Mouse (Mus musculus) heart, embryonic 11.5 days (tissue): Measurements from ENCODE around the gene Slc7a9. TPM values are rescaled to one million over a fixed set of nuclear protein-coding genes. Genes with fewer than 3 reads are reported as not detected.

ENCODE experiments used
- ATAC-seq: fragments of 200-750 bp; cut with Nextera tagmentation; replicated peaks from 2 replicates; pipeline ENCODE4 v1.8.0; 2017; ENCODE audit warnings: moderate library complexity; ENCODE audit not compliant: insufficient number of reproducible peaks, low FRiP score, low TSS enrichment
- H3K27ac ChIP-seq: fragments of 300-500 bp; sonication (generic); 2 replicates; pipeline ENCODE4 v1.5.1; 2014; ENCODE audit warnings: mild to moderate bottlenecking, low read depth, low read length
- H3K27me3 ChIP-seq: fragments of 300-500 bp; sonication (generic); 2 replicates; pipeline ENCODE4 v1.6.1; 2014; ENCODE audit warnings: mild to moderate bottlenecking, low read length, mixed read lengths; ENCODE audit not compliant: control insufficient read depth, insufficient read depth
- H3K36me3 ChIP-seq: fragments of 300-500 bp; sonication (generic); 2 replicates; pipeline ENCODE4 v1.6.1; 2014; ENCODE audit warnings: mild to moderate bottlenecking, low read length, moderate library complexity, mixed read lengths; ENCODE audit not compliant: control insufficient read depth, insufficient read depth
- H3K4me1 ChIP-seq: fragments of 300-500 bp; sonication (generic); 2 replicates; pipeline ENCODE4 v1.6.1; 2014; ENCODE audit warnings: low read length; ENCODE audit not compliant: control insufficient read depth, insufficient read depth
- H3K4me2 ChIP-seq: fragments of 300-500 bp; sonication (generic); 2 replicates; pipeline ENCODE4 v1.6.1; 2014; ENCODE audit warnings: mild to moderate bottlenecking, moderate library complexity
- H3K4me3 ChIP-seq: fragments of 300-500 bp; sonication (generic); 2 replicates; pipeline ENCODE4 v1.5.1; 2014; ENCODE audit warnings: low read depth, low read length
- H3K9ac ChIP-seq: fragments of 300-500 bp; sonication (generic); 2 replicates; pipeline ENCODE4 v1.6.1; 2014; ENCODE audit warnings: mild to moderate bottlenecking, low read depth, low read length, moderate library complexity
- H3K9me3 ChIP-seq: fragments of 300-500 bp; sonication (generic); replicated peaks from 2 replicates; pipeline ENCODE4 v1.6.1; 2016; ENCODE audit warnings: low read length; ENCODE audit not compliant: control insufficient read depth
- WGBS: fragments of 180-500 bp; shearing (Covaris S2); extraction: QIAGEN DNeasy Blood & Tissue Kit; methylation state at CpG from one replicate; pipeline ENCODE4 v1.1.7; 2014; ENCODE audit not compliant: insufficient replicate concordance; 5-methylcytosine and 5-hydroxymethylcytosine counted together
- polyA plus RNA-seq: library from polyadenylated mRNA; unstranded; fragments of >200 nt; fragmentation: Nextera tagmentation; extraction: Ambion mirVana; gene quantifications from 2 replicates; pipeline ENCODE4 v1.2.1, GENCODE M21; 2014

The Slc7a9 gene
- polyA plus RNA-seq, 1 experiment from 2014 or later, result 0.66 TPM

- no peak for ATAC-seq
- WGBS, result 47% methylated on average over 4 of the region's 4 CpGs
- Histone ChIP-seq H3K4me3 (no peak overlapping the region), H3K27me3 (no peaks in the 10 kb centered on the region), H3K9me3 (no peaks in the 10 kb centered on the region; the same call in 1 of the 2 replicates), H3K9ac (no peak overlapping the region), H3K4me1 (0 out of 2 replicates have a peak, but pooled peaks cover 4% of the 10 kb centered on the region), H3K4me2 (no peak overlapping the region), H3K27ac (no peak overlapping the region), H3K36me3 (no peaks in the 10 kb centered on the region)
Measured at GRCm38 (mm10) chr7:35447501-35447900, 1.1 kb upstream of the Slc7a9 start.

- Histone ChIP-seq H3K4me3 (no peak overlapping the region), H3K27me3 (no peaks in the 10 kb centered on the region), H3K36me3 (no peaks in the 10 kb centered on the region), H3K4me2 (no peak overlapping the region), H3K9me3 (no peaks in the 10 kb centered on the region), H3K9ac (no peak overlapping the region), H3K27ac (no peak overlapping the region), H3K4me1 (0 out of 2 replicates have a peak, but pooled peaks cover 4% of the 10 kb centered on the region)
- no peak for ATAC-seq
- WGBS, result 59% methylated on average over 7 of the region's 7 CpGs
Measured at GRCm38 (mm10) chr7:35448867-35449266, 271 bp downstream of the Slc7a9 start.

GRCm38 (mm10) chr7:35456091-35456814, 7.7 kb downstream of the Slc7a9 start:
- Histone ChIP-seq H3K27me3 (no peaks in the 10 kb centered on the region), H3K4me3 (no peak overlapping the region), H3K4me1 (0 out of 2 replicates have a peak, but pooled peaks cover 3% of the 10 kb centered on the region), H3K9ac (no peak overlapping the region), H3K36me3 (no peaks in the 10 kb centered on the region), H3K9me3 (no peaks in the 10 kb centered on the region), H3K27ac (no peak overlapping the region), H3K4me2 (no peak overlapping the region)
- 70% methylated on average over 4 of the region's 4 CpGs for WGBS
- no peak for ATAC-seq

DNA sequence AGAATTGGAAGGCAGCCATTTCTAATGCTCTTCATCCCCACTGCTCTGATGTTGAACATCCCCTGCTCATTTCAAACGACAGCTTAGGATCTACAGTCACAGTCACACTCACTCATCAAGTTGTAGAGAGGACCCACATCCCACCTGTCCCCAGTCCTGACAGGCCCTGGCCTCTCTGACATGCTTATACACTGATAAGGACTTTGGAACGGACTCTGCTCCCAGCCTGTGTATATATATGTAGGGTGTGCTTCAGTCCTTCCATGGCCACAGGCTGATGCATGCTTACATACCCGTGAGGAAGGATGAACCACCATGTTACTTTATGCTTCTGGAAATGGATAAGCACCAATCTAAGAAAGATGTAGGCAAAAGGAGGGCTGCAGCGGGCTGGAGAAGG, 12.4 kb downstream of the Slc7a9 start:
- Histone ChIP-seq H3K27ac (no peak overlapping the region), H3K27me3 (no peaks in the 10 kb centered on the region), H3K4me1 (0 out of 2 replicates have a peak, but pooled peaks cover 3% of the 10 kb centered on the region), H3K9me3 (no peaks in the 10 kb centered on the region), H3K4me2 (no peak overlapping the region), H3K36me3 (no peaks in the 10 kb centered on the region), H3K4me3 (no peak overlapping the region), H3K9ac (no peak overlapping the region)
- no peak for ATAC-seq
- 63% methylated on average over 4 of the region's 4 CpGs for WGBS

- WGBS, result 73% methylated on average over 5 of the region's 5 CpGs
- Histone ChIP-seq H3K4me3 (no peak overlapping the region), H3K27ac (no peak overlapping the region), H3K9ac (no peak overlapping the region), H3K4me1 (no peaks in the 10 kb centered on the region), H3K4me2 (no peak overlapping the region), H3K36me3 (no peaks in the 10 kb centered on the region), H3K9me3 (no peaks in the 10 kb centered on the region), H3K27me3 (no peaks in the 10 kb centered on the region)
- no peak for ATAC-seq
Measured at GRCm38 (mm10) chr7:35465027-35465426, 16.4 kb downstream of the Slc7a9 start.

DNA sequence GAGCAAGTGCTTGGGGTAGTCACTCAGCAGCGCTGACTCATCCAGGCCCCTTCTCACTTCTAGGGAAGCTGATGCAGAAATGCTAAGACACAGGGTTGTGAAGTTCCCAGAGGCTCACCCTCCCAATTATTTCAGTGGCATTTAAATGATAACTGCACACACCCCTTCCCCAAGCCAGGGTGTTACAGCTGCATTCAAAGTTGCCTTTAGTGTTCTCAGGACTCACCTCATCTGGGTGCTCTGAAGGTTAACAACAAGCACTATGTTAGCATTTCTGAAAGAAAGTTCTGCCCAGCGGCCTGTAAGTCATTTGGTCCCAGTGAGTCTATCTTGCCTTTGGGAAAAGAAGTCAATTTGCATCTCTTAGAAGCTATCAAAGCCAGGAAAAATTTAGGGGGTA, 19.3 kb downstream of the Slc7a9 start:
- 61% methylated on average over 2 of the region's 2 CpGs for WGBS
- Histone ChIP-seq H3K27ac (no peak overlapping the region), H3K9ac (no peak overlapping the region), H3K9me3 (no peaks in the 10 kb centered on the region), H3K4me3 (no peak overlapping the region), H3K4me1 (no peaks in the 10 kb centered on the region), H3K27me3 (no peaks in the 10 kb centered on the region), H3K4me2 (no peak overlapping the region), H3K36me3 (no peaks in the 10 kb centered on the region)
- ATAC-seq, result no peak

- ATAC-seq, result no peak
- Histone ChIP-seq H3K4me3 (no peak overlapping the region), H3K4me1 (no peaks in the 10 kb centered on the region), H3K36me3 (no peaks in the 10 kb centered on the region), H3K27me3 (no peaks in the 10 kb centered on the region), H3K9me3 (no peaks in the 10 kb centered on the region), H3K9ac (no peak overlapping the region), H3K27ac (no peak overlapping the region), H3K4me2 (no peak overlapping the region)
- 42% methylated on average over 4 of the region's 4 CpGs for WGBS
Measured at GRCm38 (mm10) chr7:35470794-35471193, 22.2 kb downstream of the Slc7a9 start.

DNA sequence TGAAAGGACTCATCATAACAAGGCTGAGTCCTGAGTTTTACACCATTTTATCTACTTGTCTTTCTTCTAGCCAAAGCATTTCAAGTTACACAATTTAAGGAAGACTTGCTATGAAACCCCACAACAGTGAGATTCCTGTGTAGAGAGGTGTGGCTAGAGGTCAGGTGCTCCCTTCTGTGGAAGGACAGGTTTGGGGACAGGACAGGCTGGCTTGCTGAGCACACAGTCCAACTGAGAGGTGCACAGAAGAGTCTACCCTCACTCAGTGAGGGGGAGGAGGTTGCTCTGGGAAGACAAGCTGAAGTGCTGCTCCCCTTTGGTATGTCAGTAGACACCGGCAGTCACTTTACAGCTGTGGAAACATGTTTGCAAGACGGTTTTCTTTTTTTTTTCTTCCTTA, 27.9 kb downstream of the Slc7a9 start:
- H3K36me3 ChIP-seq, result no peaks in the 10 kb centered on the region
- no peaks in the 10 kb centered on the region for H3K4me1 ChIP-seq
- H3K27me3 ChIP-seq, result no peaks in the 10 kb centered on the region
- H3K9me3 ChIP-seq, result no peaks in the 10 kb centered on the region
- no peak overlapping the region for H3K4me3 ChIP-seq
- no peak overlapping the region for H3K4me2 ChIP-seq
- no peak overlapping the region for H3K27ac ChIP-seq
- no peak for ATAC-seq
- no peak overlapping the region for H3K9ac ChIP-seq
- WGBS, result 59% methylated on average over 2 of the region's 2 CpGs

- H3K4me3 ChIP-seq, result no peak overlapping the region
- WGBS, result 25% methylated on average over 2 of the region's 2 CpGs
- no peaks in the 10 kb centered on the region for H3K36me3 ChIP-seq
- no peaks in the 10 kb centered on the region for H3K27me3 ChIP-seq
- peak overlapping the region; percentile 0; the same call in 1 of the 2 replicates for H3K4me2 ChIP-seq
- no peaks in the 10 kb centered on the region for H3K9me3 ChIP-seq
- H3K4me1 ChIP-seq, result peaks cover 5% of the 10 kb centered on the region; the same call in 1 of the 2 replicates
- no peak overlapping the region for H3K9ac ChIP-seq
- ATAC-seq, result no peak
- no peak overlapping the region for H3K27ac ChIP-seq
Measured at GRCm38 (mm10) chr7:35485126-35485525, 36.5 kb downstream of the Slc7a9 start.
